Mouse (Mus musculus): ENCODE results near the gene Aplf.
"Not testable (repeated sequence)": the region's sequence is repeated elsewhere in the genome, so short reads cannot be mapped to it uniquely, and the experiment has no call there.

The Aplf gene

DNA sequence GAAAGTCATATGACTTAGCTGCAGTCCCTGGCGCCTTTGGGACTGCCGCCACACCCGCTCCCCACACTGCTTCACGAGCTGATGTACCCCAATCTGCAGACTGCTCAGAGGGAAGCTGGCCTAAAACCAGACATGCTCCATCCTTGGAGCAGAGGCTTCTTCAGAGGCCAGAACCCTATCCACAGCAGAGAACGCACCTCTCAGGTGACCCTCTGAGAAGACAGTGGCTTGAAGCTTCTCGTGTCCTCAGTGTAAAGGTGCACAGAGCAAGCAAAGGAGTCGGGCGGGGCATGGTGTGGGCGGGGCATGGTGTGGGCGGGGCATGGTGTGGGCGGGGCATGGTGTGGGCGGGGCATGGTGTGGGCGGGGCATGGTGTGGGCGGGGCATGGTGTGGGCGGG lies 43.1 kb downstream of the Aplf start:
- DNase-seq (ENCODE audit: low read depth, low spot score) = not testable (repeated sequence)

- DNase-seq (ENCODE audit: low read depth, low spot score) = no peak
Observed at GRCm38 (mm10) chr6:87623151-87623550, 48.8 kb downstream of the Aplf start.

- DNase-seq (ENCODE audit: low read depth, low spot score) = no peak
Observed at GRCm38 (mm10) chr6:87621281-87621680, 50.7 kb downstream of the Aplf start.

- no peak for DNase-seq (ENCODE audit: low read depth, low spot score)
Observed at GRCm38 (mm10) chr6:87618021-87618420, 54.0 kb downstream of the Aplf start.

DNA sequence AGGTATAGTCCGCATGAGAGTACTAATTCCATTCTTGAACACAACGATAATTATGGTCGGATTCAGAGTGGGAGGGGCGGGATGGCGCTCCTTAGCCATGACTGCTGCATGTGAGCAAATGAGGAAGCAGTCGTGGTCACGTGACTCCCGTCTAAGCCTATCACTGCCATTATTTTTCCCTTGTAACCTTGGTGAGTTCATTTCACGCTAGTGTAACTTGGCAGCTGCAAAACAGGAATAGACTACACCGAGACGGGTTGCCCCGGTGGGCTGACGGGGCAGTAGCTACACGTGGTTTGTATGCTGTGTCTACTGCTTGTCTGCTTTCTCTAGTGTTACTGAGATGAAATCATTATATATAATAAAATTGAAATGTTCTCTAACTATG lies 56.3 kb downstream of the Aplf start:
- no peak for DNase-seq (ENCODE audit: low read depth, low spot score)

- DNase-seq (ENCODE audit: low read depth, low spot score) = no peak
Observed at GRCm38 (mm10) chr6:87614794-87615695, 56.9 kb downstream of the Aplf start.

DNA sequence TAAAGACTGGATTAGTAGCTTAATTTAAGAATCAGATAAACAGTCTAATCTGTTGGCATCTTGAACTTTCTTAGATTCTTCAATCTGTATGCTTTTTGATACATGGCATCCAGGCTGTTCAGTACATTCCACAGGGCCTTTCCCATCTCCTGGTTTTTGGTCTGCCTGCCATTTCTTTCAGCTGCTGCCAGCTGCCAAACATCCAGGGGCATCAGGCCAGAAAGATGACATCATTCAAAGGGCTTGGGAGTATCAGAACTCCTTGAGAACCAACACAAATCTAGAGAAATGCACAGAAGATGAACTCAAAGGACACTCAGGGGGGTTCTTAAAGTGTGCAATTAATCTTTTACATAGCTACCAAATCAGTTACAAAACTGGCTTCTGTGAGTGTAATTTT lies 72.2 kb downstream of the Aplf start:
- DNase-seq (ENCODE audit: low read depth, low spot score) = no peak

DNA sequence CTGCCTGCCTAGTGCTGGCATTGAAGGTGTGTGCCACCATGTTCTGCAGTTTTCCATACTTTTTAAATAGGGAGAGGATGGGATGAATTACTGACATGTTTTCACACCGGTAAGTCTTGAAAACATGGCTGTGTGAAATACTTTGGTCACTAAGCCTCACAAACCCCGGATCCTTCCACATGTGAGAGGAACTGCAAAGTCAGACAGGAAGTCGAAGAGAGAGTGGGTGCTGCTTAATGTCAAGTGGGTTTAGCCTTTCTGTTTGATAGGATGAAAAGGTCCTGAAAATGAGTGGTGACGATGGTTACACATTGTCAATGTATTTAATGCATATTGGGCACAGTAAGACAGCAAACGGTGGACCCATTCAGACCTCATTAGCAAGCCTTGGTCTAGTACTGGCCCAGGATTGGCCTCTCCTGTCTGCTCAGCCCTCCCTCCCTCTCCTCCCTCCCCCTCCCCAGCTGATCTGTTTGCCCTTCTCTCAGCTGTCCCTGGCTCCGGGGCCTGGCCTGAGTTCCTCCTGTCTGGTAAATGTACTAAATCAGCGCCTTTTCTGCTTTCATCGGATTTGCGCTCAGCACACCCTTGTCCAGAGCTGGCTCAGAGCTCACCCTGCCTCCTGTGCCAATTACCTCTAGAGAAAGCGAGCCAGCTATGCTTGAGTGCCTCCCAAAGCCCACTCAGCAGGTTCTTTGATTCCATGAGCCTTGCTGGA lies 74.7 kb downstream of the Aplf start:
- DNase-seq (ENCODE audit: low read depth, low spot score) = no peak

GRCm38 (mm10) chr6:87594188-87594587 lies 77.8 kb downstream of the Aplf start:
- no peak for DNase-seq (ENCODE audit: low read depth, low spot score)

DNA sequence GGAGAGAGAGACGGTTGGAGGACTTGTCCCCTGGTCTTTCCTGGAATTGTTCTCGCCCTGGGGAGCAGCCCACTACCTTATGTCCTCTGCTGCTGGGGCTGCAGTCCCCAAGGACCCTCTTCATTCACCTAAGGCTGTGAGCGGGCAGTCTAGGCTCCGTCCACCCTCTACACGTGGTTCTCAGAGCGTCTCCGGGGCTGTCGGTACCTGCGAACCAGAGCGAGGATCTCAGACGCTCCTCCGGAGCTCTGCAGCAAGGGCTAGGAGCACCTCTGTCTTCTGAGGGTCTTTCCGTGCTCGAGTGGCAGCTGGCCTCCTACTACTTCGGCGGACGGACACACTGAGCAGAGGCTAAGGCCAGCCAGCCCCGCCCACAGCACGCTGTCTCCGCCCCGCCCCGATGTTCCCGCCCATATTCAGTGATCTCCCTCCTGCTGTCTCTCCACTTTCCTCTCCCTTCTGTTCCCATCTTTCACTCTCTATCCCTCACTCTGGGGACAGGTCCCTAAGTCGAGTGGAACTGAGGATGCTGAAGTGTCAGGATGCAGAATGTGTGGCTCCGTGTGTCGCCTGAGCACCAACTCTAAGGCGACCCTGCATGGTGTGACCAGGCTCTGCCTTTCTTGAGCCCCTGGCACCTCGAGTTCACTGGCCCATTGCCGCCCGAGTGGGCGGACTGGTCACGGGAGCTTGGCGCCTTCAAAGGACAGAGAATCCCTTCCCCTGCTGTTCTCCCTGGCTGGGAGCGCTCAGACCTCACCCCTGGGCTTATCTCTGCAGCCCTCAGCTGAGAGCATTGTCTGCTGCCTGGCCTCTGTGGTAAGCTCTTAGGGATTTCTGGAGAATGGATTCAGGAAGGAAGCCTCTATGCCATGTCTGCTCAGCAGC lies 81.4 kb downstream of the Aplf start, which contains the start of gene Prokr1:
TSS of gene Prokr1 (minus strand) at position 350 of the 888 bp plus-strand sequence.
- DNase-seq (ENCODE audit: low read depth, low spot score) = peak; percentile 41

GRCm38 (mm10) chr6:87589718-87590393 lies 82.1 kb downstream of the Aplf start:
- no peak for DNase-seq (ENCODE audit: low read depth, low spot score)

DNA sequence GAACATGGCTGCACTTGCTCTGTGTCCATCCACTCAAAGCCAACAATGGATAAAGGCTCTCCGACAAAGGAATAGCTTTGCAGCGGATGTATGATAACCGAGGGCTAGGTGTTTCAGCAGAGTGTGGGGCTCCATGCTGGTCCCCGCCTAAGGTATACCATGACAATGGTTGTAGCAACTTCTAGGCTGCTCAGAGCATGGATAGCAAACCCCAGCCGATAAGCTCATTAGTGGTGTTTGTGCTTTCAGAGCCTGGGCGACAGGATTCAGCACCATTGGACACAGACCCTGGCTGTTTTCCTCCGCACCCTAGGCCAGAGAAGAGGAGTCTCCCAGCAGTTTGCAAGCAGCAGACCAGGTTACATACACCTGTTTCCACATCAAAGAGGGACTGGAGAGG lies 88.0 kb downstream of the Aplf start:
- no peak for DNase-seq (ENCODE audit: low read depth, low spot score)

- no peak for DNase-seq (ENCODE audit: low read depth, low spot score)
Observed at GRCm38 (mm10) chr6:87583183-87583611, 88.8 kb downstream of the Aplf start.

DNA sequence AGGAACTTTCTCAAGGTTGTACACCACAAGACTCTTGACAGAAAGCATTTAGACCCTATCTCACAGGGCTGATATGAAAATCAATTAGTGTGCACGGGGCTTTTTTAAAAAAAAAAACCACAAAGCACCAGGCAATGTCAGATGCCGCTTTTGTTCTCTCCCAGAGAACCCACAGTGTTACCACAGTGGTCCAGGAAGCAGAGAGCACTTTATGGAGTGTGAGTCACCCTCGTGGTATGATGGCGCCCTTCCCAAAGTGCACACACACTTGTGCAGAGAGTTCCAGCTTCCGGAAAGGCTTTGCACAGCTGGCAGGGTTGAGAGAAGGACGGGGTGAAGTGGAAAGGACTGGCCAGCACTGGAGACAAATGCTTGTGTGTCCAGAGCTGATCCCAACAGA lies 89.5 kb downstream of the Aplf start:
- DNase-seq (ENCODE audit: low read depth, low spot score) = no peak

DNA sequence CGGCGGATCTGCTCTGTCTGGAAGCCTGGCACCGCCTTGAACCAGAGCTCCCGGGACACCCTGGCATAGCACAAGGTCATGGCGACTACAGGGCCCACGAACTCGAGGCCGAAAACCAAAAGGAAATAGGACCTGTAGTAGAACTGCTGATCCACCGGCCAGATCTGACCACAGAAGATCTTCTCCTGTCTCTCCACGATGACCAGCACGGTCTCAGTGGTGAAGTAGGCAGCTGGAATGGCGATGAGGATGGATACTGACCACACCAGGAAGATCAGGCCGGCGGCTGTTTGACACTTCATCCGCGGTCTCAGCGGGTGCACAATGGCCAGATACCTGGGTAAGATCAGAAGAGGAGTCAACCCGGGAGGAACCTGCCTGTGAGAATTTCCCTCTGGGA lies 90.4 kb downstream of the Aplf start:
- DNase-seq (ENCODE audit: low read depth, low spot score) = no peak

DNA sequence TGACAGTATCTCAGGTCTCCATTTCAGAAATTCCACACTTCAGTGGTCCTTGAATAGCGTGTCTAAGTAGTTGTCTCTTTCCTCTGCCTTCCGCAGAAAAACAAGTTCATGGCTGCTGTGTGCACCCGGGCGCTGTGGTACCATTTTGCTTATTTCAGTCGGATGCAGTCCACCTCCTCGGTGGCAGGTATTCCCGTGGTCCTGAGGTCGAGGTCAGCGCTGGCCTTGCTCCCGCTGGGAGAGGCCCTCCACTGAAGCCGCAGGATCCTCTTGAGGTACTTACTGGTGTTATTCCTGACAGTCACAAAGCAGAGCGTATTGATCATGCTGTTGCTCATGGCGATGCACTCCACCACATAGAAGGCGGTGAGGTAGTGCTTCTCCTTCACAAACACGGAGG lies 90.9 kb downstream of the Aplf start:
- DNase-seq (ENCODE audit: low read depth, low spot score) = no peak

Data from embryo, embryonic 11.5 days (tissue).